Mouse (Mus musculus): Measurements from ENCODE around the gene Cdx4. TPM values are rescaled to one million over a fixed set of nuclear protein-coding genes. Genes with fewer than 3 reads are reported as not detected.
A peak's percentile ranks its signal among the peaks of the same experiment; 100 is the strongest.

Cdx4 gene
- total RNA-seq (2017), result not detected in 2 replicates

DNA sequence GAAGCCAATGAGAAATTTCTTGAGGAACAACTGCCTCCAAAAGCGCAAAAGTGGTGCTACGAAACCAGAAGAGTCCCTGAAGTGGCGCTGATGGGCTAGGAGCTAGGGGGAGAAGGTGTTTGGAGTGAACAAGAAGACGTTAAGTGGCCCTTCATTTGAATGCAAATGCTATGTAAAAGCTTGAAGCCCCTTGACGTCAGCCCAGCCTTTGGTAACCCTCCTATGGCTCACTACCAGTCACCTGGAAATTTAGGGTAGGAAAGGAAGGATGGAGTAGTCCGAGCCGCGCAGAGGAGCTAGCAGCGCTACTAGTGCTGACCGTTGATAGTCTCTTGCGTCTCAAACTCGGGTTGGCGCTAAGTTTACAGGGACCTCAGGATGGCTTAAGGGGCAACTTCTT, at the start of gene Cdx4:
Gene Cdx4, plus strand, starts transcription at position 253 of the 400 bp plus-strand sequence.
- no peak for ATAC-seq (ENCODE audit: extremely low read depth, insufficient number of reproducible peaks, low FRiP score, poor library complexity, severe bottlenecking)

DNA sequence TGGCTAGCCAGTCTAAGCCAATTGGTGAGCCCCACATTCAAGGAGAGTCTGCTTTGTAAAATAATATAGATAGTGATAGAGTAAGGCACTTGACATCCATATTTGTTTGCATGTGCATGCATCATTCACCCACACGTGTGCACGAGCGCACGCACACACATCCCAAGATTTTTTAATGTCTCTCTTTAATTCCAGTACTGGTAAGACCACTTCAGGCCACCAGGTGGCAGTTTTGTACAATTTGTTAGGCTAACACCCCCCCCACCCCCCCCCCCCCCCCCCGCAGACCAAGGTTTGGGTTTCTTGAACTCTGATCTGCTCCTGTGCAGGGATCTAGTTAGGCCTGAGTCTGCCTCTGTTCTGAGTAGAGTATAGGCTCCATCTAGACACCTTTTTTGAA, 46.9 kb upstream of the Cdx4 start:
- ATAC-seq (ENCODE audit: extremely low read depth, insufficient number of reproducible peaks, low FRiP score, poor library complexity, severe bottlenecking), result no peak

DNA sequence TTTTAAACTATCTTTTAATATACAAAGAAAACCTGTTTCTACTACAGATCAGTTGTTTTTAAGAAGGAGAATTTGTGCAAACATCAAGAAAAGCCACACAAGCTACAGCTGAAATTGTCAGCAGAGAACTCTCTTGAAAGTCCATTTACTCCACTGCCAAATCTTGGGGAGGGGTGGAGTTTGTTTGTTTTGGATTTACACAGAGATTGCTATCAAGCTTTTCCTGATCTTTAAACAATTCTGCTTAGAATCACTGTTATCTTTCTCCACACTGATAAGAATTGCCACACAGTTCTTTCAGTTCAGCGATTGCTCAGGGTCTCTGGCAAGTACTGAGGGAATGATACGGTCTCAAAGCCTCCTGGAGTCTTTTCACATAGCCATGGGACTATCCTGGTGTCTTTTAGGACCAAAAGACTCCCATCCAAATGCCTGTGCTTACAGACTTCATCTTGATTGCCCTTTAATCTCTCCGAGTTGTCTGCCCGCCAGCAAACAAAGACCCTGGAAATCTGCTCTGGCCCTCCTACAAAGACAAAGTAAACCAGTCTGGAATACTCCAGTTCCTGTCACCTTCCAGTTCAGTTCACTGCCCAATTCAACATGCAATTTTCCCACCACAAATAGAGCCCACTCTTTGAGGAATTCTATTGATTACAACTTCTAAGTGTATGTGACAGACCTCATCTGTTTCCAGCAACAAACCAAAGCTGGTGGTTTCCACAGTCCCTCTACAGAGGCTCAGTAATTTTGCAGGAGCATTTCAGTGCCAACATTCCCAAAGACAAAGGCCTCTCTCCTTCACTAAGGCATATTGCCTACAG, 34.1 kb upstream of the Cdx4 start:
- no peak for ATAC-seq (ENCODE audit: extremely low read depth, insufficient number of reproducible peaks, low FRiP score, poor library complexity, severe bottlenecking)

DNA sequence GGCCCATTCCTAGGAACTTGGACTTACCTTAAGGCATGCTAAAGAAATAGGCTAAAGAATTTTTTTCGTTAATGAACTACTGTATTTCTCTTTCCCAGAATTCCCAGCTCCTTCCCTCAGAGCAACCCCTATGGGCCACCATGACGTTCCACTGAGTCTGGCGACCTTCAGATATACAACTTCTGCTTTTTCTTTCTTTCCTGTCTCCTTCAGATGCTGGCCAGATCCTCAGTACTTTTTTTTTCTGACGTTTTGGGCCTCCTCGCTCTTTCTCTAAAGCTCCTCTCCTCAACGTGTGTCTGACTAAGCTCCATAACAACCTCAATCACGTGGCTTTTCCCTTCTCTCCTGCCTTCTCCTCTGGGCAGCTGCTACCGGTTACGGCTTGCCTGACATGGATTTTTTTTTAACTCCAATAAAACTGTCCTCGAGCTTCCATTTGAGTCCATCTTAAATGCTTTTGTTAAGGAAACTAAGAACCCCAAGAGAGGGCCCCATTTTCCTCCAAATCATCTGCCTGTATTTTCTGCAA, 33.3 kb upstream of the Cdx4 start:
- no peak for ATAC-seq (ENCODE audit: extremely low read depth, insufficient number of reproducible peaks, low FRiP score, poor library complexity, severe bottlenecking)

DNA sequence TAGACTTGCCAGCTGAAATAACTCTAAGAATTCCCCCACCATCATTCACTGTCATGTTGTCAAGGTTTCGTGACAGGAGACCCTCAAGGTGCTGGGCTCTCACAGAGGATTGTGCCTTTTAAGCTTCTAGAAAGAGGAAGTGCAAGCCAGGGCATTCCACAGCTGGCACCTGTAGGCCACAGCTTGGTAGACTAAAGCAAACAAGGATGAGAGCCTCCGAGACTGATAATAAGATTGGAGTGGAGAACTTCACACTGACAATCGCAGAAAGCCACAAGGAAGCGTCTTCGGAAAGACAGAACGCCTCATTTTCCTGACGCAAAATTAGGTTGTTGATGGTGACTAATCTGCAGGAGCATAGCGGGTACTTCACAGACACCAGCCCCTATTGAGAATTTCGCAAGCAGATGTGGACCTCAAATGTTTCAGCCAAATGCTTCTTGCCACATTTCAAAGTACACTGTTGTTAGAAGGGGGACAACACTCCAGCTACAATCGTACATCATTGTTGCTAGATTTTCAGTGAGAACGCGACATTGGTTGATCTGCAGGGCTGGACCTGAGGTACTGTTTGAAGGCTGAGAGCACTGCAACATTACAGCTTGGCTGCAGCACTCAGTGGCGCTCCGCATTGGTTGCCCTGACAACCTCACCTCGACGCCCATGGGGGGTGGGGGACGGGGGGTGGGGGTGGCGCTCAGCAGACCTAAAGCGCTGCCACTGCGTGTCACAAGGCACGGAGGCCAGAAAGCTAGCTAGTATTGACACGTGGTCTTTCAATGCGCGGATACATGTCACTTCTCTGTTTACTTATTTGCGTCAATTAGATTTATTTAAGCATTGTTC, 32.5 kb upstream of the Cdx4 start:
- ATAC-seq (ENCODE audit: extremely low read depth, insufficient number of reproducible peaks, low FRiP score, poor library complexity, severe bottlenecking), result no peak

DNA sequence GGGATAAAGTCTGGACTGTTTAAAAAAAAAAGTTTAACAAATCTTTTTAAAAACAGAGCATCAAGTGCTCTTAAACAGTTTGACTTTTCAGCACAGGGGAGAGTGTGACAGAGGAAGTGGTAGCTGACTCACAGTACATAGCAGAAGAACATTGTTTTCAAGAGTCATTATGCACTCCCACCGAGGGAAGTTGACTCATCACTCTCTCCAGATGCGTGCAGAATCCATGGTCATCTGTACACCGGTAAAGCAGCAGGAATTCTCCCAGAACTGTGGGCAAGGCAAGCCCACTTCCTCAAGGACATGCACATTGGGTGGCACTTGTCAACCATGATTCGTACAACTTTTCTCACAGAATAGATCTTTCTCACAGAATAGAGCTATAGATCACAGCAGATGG, 22.3 kb upstream of the Cdx4 start:
- ATAC-seq (ENCODE audit: extremely low read depth, insufficient number of reproducible peaks, low FRiP score, poor library complexity, severe bottlenecking), result no peak

DNA sequence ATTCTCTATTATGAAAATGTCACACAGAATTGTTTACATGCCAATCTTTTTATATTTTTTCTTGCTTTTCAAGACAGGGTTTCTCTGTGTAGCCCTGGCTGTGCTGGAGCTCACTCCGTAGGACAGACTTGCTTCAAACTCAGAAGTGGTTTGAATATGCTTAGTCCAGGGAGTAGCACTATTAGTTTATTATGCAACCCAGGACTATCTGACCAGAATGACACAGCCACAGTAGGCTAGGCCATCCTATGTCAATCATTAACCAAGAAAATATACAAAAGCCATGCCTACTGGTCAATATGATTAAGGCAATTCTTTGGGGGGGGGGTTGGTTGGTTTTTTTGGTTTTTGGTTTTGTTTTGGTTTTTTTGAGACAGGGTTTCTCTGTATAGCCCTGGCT, 12.9 kb upstream of the Cdx4 start:
- no peak for ATAC-seq (ENCODE audit: extremely low read depth, insufficient number of reproducible peaks, low FRiP score, poor library complexity, severe bottlenecking)

DNA sequence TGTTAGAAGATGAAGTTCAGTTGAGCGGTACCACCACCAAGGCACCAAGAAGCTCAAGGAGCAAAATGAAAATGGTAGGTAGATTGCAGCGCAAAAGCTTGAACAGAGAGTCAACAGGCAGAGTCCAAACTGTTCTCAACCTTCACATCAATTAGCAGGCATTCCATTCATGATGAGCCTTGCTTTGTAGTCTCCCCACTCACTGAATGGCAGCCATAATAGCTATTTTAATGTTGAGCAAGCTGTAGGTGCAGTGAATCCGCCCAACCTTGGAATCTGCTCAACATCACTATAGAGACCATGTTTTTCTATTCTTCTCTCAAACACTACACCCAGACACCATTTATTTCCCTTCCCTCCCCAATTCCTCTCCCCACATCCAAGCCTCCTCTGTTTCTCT, 9.5 kb upstream of the Cdx4 start:
- no peak for ATAC-seq (ENCODE audit: extremely low read depth, insufficient number of reproducible peaks, low FRiP score, poor library complexity, severe bottlenecking)

DNA sequence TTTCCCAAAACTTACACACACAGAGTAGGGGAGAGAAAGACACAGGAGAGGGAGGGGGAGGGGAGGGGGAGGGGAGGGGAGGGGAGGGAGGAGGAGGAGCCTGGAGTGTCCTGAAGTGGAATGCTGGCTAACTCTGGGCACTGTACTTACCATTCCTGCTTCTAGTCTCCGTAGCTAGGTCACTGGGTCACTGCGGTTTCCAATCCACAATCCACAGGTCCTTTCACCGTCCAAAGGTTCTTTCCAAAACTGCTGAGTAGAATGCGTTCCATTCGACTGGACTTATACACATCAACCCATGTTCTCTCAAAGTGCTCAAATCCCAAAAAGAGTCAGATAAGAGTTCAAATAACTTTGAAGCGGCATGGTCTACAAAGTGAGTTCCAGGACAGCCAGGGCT, 7.1 kb upstream of the Cdx4 start:
- no peak for ATAC-seq (ENCODE audit: extremely low read depth, insufficient number of reproducible peaks, low FRiP score, poor library complexity, severe bottlenecking)

DNA sequence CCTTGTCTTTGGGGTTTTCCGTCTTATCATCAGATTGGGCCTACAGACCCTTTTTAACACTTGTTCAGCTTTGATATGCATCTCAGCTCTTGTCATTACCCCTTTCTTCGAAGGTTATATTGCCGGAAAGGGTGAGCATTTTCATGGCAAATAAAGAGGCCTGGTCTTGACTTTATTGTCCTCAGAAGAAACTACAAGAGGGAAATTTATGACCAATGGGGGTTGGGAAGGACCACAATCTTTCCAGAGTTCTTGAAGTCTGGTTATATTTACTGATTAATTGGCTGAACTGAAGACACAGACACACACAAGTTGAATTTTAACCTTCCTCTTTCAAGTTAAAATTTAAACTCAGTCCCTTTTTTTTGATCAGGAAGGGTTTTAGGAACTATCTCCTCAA, 4.7 kb downstream of the Cdx4 start:
- no peak for ATAC-seq (ENCODE audit: extremely low read depth, insufficient number of reproducible peaks, low FRiP score, poor library complexity, severe bottlenecking)

DNA sequence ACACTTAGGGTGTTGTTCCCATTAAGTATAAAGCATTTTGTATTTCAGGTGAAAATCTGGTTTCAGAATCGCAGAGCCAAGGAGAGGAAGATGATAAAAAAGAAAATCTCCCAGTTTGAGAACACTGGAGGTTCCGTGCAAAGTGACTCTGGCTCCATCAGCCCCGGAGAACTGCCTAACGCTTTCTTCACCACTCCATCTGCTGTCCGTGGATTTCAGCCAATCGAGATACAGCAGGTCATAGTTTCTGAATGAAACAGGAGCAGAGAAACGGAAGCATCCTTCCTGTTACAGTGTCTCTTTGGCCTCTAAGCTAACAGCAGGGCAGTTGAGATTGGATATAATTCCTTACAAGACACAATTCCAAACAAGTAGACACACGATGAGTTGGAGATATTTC, 8.2 kb downstream of the Cdx4 start:
- ATAC-seq (ENCODE audit: extremely low read depth, insufficient number of reproducible peaks, low FRiP score, poor library complexity, severe bottlenecking), result no peak

DNA sequence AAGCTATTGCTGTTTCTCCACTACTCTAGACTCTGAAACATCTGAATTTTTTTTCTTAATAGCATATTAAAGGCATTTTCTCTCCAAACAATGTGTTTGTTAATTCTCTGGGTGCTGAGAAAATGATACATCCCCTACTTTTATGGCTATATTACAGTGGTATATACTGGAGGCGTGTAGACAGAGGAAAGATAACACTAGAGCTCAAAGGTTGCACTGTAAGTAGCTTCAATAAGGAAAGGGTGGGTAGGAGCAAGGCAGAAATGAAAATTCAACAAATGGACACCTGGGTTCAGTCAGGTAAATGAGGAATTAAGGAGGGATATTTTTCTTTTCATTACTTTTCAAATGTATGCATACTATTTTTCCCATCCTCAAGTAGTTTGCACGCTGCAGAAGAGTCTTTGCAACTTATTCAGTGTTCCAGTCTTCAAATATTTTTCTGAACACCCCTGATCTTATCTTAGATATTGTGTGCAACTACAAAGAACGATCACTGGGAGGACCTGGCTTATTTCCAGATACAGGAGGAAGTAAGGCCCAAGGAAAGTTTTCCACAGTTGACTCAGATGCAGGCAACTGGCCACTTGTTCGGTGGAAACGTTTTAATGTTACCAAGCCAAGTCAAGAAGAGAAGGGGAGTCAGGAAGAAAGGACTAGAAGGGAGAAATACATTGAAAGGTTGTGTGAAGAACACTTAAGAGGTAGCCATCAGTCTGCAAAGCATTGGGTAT, 10.1 kb downstream of the Cdx4 start:
- no peak for ATAC-seq (ENCODE audit: extremely low read depth, insufficient number of reproducible peaks, low FRiP score, poor library complexity, severe bottlenecking)

DNA sequence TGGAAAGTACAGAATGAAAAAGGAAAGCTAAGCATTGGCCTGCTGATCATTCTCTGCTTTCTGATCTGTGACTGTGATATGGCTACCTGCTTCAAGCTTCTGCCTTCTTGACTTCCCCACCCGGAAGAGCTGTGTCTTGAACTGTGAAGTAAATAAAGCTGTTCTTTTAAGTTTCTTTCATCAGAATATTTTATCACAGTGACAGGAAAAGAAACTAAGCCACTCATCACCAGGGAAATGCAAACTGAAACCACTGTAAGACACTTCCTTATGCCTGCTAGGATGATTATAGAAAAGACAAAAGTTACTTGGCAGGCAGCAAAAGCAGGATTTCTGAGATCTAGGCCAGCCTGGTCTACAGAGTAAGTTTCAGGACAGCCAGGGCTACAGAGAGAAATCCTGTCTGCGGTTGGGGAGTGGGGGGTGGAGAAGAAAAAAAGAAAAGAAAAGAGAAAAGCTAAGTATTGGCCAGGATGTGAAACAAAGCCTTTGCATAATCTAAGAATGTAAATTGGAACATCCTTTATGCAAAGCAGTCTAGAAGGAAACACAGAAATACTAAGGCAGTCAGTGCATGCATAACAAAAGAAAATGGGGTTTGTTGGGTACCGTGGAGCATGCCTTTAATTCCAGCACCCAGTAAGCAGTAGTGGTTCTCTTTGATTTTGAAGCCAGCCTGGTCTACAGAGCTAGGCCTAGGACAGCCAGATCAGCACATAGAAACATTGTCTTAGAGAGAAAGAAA, 20.3 kb downstream of the Cdx4 start:
- ATAC-seq (ENCODE audit: extremely low read depth, insufficient number of reproducible peaks, low FRiP score, poor library complexity, severe bottlenecking), result 0 out of 2 replicates have a peak, but pooled peaks have one; percentile 30

DNA sequence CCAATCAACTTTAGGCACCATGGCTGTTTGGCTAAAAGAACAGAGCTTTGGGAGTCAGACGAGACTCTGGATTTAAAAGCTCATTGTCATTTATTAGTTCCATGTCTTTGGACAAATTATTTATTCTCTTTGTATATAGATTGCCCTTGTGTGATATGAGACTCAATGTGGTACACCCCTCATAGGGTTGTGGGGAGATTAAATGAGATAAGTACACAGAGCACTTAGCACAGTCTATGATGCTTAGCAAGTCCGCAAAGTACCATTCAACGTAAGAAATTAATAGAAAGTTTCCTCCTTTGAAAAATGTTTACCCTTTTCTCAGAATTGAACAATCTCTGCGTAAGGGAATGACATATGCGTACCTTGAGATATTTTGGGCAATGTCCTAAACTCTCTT, 34.6 kb downstream of the Cdx4 start:
- no peak for ATAC-seq (ENCODE audit: extremely low read depth, insufficient number of reproducible peaks, low FRiP score, poor library complexity, severe bottlenecking)

DNA sequence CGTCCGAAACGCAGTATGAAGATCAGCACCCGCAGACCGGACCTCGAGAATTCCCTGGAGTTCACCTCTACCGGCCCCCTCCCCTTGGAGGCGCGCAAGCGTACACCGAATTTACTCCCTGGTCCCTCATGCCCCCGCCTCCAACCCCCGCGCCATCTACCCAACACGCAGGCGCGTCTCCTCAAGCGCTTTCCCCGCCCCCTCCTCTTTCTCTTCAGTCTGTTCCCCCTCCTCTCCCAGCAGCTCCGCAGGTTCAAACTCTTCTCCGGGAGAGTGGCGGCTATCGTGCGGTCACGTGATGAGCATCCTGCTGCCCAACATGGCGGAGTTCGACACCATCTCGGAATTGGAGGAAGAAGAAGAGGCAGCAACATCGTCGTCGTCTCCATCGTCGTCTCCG, 35.1 kb downstream of the Cdx4 start, which contains the start of gene Chic1:
Gene Chic1, plus strand, starts transcription at position 190 of the 400 bp plus-strand sequence.
- no peak for ATAC-seq (ENCODE audit: extremely low read depth, insufficient number of reproducible peaks, low FRiP score, poor library complexity, severe bottlenecking)

DNA sequence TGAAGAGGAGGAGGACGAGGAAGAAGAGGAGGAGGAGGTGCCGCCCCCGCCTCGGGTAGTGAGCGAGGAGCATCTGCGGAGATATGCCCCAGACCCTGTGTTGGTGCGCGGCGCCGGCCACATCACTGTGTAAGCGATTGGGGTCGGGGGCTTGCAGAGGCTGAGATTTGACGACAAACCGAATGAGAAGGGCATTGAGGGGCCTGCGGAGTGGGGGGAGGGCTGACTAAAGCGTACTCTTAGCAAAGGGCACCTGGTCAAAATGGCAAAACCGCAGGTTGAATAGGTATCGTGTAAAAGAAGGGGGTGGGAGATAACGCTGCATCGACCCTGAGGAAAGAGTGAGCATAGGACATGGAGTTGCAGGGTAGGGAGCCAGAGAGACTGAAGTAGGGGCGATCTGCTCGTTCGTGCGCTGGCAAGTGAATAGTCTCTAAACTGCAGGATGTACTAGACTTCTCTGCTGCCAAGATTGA, 35.6 kb downstream of the Cdx4 start:
- no peak for ATAC-seq (ENCODE audit: extremely low read depth, insufficient number of reproducible peaks, low FRiP score, poor library complexity, severe bottlenecking)

DNA sequence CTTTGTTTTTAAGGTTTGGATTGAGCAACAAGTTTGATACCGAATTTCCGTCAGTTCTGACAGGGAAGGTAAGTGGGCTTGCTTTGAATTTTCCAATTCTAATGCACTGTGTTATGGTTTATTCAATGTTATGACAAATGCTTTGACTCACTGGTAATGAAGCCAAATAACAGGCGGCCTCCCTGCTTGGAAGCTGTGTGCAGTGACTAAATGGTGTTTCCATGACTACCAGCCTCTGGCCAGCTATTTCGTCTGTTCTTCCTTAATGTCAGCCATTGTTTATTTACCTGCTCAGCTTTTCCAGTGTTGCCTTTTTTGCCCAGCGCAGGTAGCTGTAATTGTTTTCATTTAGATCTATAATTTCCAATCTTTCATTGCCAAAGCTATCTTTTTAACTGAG, 45.0 kb downstream of the Cdx4 start:
- no peak for ATAC-seq (ENCODE audit: extremely low read depth, insufficient number of reproducible peaks, low FRiP score, poor library complexity, severe bottlenecking)

DNA sequence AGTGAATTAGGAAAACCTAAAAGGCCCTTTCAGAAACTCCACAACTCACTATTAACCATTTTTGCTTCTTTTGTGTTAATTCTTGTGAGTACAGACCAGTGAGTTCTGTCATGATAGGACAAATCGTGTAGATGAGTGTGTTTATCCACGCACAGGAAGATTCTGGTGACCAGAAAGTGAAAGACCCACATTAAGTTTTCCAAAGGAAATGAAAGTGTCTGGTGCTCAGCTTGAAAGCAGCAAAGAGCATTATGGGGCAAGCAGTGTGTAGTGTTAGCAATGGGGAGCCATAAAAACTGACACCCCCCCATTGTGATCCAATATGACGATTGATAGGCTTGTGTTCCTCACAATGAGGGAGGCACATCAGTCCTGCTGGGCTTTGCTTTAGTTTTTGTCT, 47.5 kb downstream of the Cdx4 start:
- no peak for ATAC-seq (ENCODE audit: extremely low read depth, insufficient number of reproducible peaks, low FRiP score, poor library complexity, severe bottlenecking)
